Mouse (Mus musculus): ENCODE measurements around the gene Umad1.

GRCm38 (mm10) chr6:8503953-8504352, 244.9 kb downstream of the Umad1 start:
- no peak for TF ChIP-seq ZNF384 (IDR thresholded peaks at IDR 0.05; ENCODE audit: low read depth, low read length)
- no peak for TF ChIP-seq CHD2 (IDR thresholded peaks at IDR 0.05; ENCODE audit: low read depth, low read length)
- no peak for TF ChIP-seq ZC3H11A (IDR thresholded peaks at IDR 0.05; ENCODE audit: borderline replicate concordance, low read depth, low read length)
